Mouse (Mus musculus) bone marrow, adult 2 months (tissue): ENCODE measurements at regions not wholly inside any gene's neighbourhood (a gene's known extent, or its start where the extent isn't known, plus 50 kb on each side); places are given as distances from the start of the nearest gene placed in this dataset.

Experiments
- CTCF ChIP-seq: fragments of 200-500 bp; IDR thresholded peaks from 2 replicates; pipeline ENCODE4 v1.5.1; 2011; ENCODE audit warnings: low read length, control low read depth; ENCODE audit not compliant: control insufficient read depth, insufficient read depth
- POLR2A ChIP-seq: fragments of 200-500 bp; IDR thresholded peaks from 2 replicates; pipeline ENCODE4 v1.6.1; 2011; ENCODE audit warnings: low read depth, mild to moderate bottlenecking, control low read depth, low read length, borderline replicate concordance; ENCODE audit not compliant: control insufficient read depth

GRCm38 (mm10) chr10:25035363-25035762 is 108.1 kb upstream of the Arg1 start:
- no peak for TF ChIP-seq POLR2A
- no peak for TF ChIP-seq CTCF
